Mouse (Mus musculus) heart, postnatal 0 days (tissue): ENCODE measurements around the gene Chst15.

Experiments
- CTCF ChIP-seq: IDR thresholded peaks from 2 replicates; pipeline ENCODE4 v1.5.1; 2016; ENCODE audit warnings: antibody characterized with exemption, control low read depth, low read depth
- EP300 ChIP-seq: IDR thresholded peaks from 2 replicates; pipeline ENCODE4 v1.6.1; 2016; ENCODE audit warnings: antibody characterized with exemption, low read depth

DNA sequence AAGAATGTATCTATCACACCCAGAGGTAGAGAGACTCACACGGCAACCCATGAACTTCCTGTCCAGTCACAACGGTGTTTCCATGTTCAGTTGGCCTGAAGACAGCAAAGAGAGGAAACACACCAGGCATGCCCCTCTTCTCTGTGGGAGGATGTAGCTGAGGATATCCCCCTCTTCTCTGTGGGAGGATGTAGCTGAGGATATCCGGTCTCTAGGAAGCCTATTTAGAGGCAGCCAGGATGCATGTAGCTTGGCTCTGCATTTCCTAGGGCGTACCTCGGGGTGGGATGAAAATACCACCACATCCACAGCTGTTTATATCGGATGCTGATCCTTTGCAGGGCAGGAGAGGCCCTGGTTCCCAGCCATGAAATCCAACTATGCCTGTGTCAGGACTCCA is 71.3 kb downstream of the Chst15 start:
- TF ChIP-seq CTCF, result no peak
- peak; percentile 88 for TF ChIP-seq EP300
